Mouse (Mus musculus): ENCODE data around the gene BC037034. TPM values are rescaled to one million over a fixed set of nuclear protein-coding genes. Genes with fewer than 3 reads are reported as not detected.

The BC037034 gene
- total and polyA plus RNA-seq, 3 experiments = 24.6 to 139 (median 41.8) TPM

GRCm38 (mm10) chr5:138229511-138229910 is 34.3 kb downstream of the BC037034 start:
- no peaks in the 10 kb centered on the region for H3K9me3 ChIP-seq (replicated peaks)
- no peak overlapping the region for H3K4me3 ChIP-seq (ENCODE audit: low read depth, low read length)
- TF ChIP-seq CTCF (IDR thresholded peaks at IDR 0.05; ENCODE audit: low read depth, low read length) = no peak
- no peak for TF ChIP-seq GATA2 (IDR thresholded peaks at IDR 0.05; ENCODE audit: borderline replicate concordance, low read depth, low read length)
- TF ChIP-seq TAL1 (conservative IDR thresholded peaks at IDR 0.05; ENCODE audit: low read depth, low read length) = no peak
- TF ChIP-seq POLR2AphosphoS5 (IDR thresholded peaks at IDR 0.05; ENCODE audit: insufficient replicate concordance, low read depth, low read length) = no peak
- ATAC-seq (ENCODE audit: extremely low read depth, insufficient number of reproducible peaks, low FRiP score, poor library complexity, severe bottlenecking) = no peak
- H3K4me1 ChIP-seq (ENCODE audit: insufficient read depth, low read depth, low read length) = peaks cover 3% of the 10 kb centered on the region; the same call in 1 of the 2 replicates
- H3K36me3 ChIP-seq (replicated peaks) = no peaks in the 10 kb centered on the region
- DNase-seq (ENCODE audit: low spot score) = no peak
- H3K27me3 ChIP-seq (ENCODE audit: insufficient read depth, low read length) = peaks cover 11% of the 10 kb centered on the region

- ATAC-seq (ENCODE audit: extremely low read depth, insufficient number of reproducible peaks, low FRiP score, poor library complexity, severe bottlenecking) = no peak
- no peak for DNase-seq (ENCODE audit: low spot score)
- H3K36me3 ChIP-seq (replicated peaks) = no peaks in the 10 kb centered on the region
- peaks cover 3% of the 10 kb centered on the region; the same call in 1 of the 2 replicates for H3K4me1 ChIP-seq (ENCODE audit: insufficient read depth, low read depth, low read length)
- TF ChIP-seq GATA1 (IDR thresholded peaks at IDR 0.05; ENCODE audit: borderline replicate concordance, low read length) = no peak
- no peak for TF ChIP-seq POLR2AphosphoS5 (IDR thresholded peaks at IDR 0.05; ENCODE audit: insufficient replicate concordance, low read depth, low read length)
- TF ChIP-seq CTCF (IDR thresholded peaks at IDR 0.05; ENCODE audit: low read depth, low read length) = peak; percentile 72
- TF ChIP-seq TAL1 (conservative IDR thresholded peaks at IDR 0.05; ENCODE audit: low read depth, low read length) = no peak
- no peak for TF ChIP-seq GATA2 (IDR thresholded peaks at IDR 0.05; ENCODE audit: borderline replicate concordance, low read depth, low read length)
- H3K27me3 ChIP-seq (ENCODE audit: insufficient read depth, low read length) = peaks cover 11% of the 10 kb centered on the region
- no peak overlapping the region for H3K4me3 ChIP-seq (ENCODE audit: low read depth, low read length)
- no peaks in the 10 kb centered on the region for H3K9me3 ChIP-seq (replicated peaks)
Measured at GRCm38 (mm10) chr5:138228026-138228425, 35.8 kb downstream of the BC037034 start.

GRCm38 (mm10) chr5:138227367-138227766 is 36.5 kb downstream of the BC037034 start:
- ATAC-seq (ENCODE audit: extremely low read depth, insufficient number of reproducible peaks, low FRiP score, poor library complexity, severe bottlenecking) = no peak
- peaks cover 3% of the 10 kb centered on the region; the same call in 1 of the 2 replicates for H3K4me1 ChIP-seq (ENCODE audit: insufficient read depth, low read depth, low read length)

GRCm38 (mm10) chr5:138226491-138226890 is 37.3 kb downstream of the BC037034 start:
- ATAC-seq (ENCODE audit: extremely low read depth, insufficient number of reproducible peaks, low FRiP score, poor library complexity, severe bottlenecking) (no peak), DNase-seq (ENCODE audit: low spot score) (no peak)
- Histone ChIP-seq H3K9me3 (replicated peaks) (no peaks in the 10 kb centered on the region), H3K4me3 (ENCODE audit: low read depth, low read length) (no peak overlapping the region), H3K27me3 (ENCODE audit: insufficient read depth, low read length) (peaks cover 8% of the 10 kb centered on the region; the same call in 1 of the 2 replicates), H3K36me3 (replicated peaks) (no peaks in the 10 kb centered on the region), H3K4me1 (ENCODE audit: insufficient read depth, low read depth, low read length) (peaks cover 3% of the 10 kb centered on the region; the same call in 1 of the 2 replicates)
- TF ChIP-seq CTCF (IDR thresholded peaks at IDR 0.05; ENCODE audit: low read depth, low read length) = no peak
- TF ChIP-seq GATA2 (IDR thresholded peaks at IDR 0.05; ENCODE audit: borderline replicate concordance, low read depth, low read length) = no peak
- TF ChIP-seq GATA1 (IDR thresholded peaks at IDR 0.05; ENCODE audit: borderline replicate concordance, low read length) = no peak
- TF ChIP-seq TAL1 (conservative IDR thresholded peaks at IDR 0.05; ENCODE audit: low read depth, low read length) = no peak
- no peak for TF ChIP-seq POLR2AphosphoS5 (IDR thresholded peaks at IDR 0.05; ENCODE audit: insufficient replicate concordance, low read depth, low read length)

More at GRCm38 (mm10) chr5:138227367-138227766, 36.5 kb downstream of the BC037034 start:
- peaks cover 9% of the 10 kb centered on the region for H3K27me3 ChIP-seq (ENCODE audit: insufficient read depth, low read length)
- TF ChIP-seq GATA1 (IDR thresholded peaks at IDR 0.05; ENCODE audit: borderline replicate concordance, low read length) (no peak), TAL1 (conservative IDR thresholded peaks at IDR 0.05; ENCODE audit: low read depth, low read length) (no peak), GATA2 (IDR thresholded peaks at IDR 0.05; ENCODE audit: borderline replicate concordance, low read depth, low read length) (no peak), POLR2AphosphoS5 (IDR thresholded peaks at IDR 0.05; ENCODE audit: insufficient replicate concordance, low read depth, low read length) (no peak), CTCF (IDR thresholded peaks at IDR 0.05; ENCODE audit: low read depth, low read length) (no peak)
- H3K36me3 ChIP-seq (replicated peaks) = no peaks in the 10 kb centered on the region
- no peak overlapping the region for H3K4me3 ChIP-seq (ENCODE audit: low read depth, low read length)
- H3K9me3 ChIP-seq (replicated peaks) = no peaks in the 10 kb centered on the region
- no peak for DNase-seq (ENCODE audit: low spot score)

- ATAC-seq (ENCODE audit: extremely low read depth, insufficient number of reproducible peaks, low FRiP score, poor library complexity, severe bottlenecking) (no peak), DNase-seq (ENCODE audit: low spot score) (no peak)
- no peak for TF ChIP-seq GATA2 (IDR thresholded peaks at IDR 0.05; ENCODE audit: borderline replicate concordance, low read depth, low read length)
- TF ChIP-seq TAL1 (conservative IDR thresholded peaks at IDR 0.05; ENCODE audit: low read depth, low read length) = no peak
- no peak for TF ChIP-seq CTCF (IDR thresholded peaks at IDR 0.05; ENCODE audit: low read depth, low read length)
- TF ChIP-seq GATA1 (IDR thresholded peaks at IDR 0.05; ENCODE audit: borderline replicate concordance, low read length) = no peak
- no peak for TF ChIP-seq POLR2AphosphoS5 (IDR thresholded peaks at IDR 0.05; ENCODE audit: insufficient replicate concordance, low read depth, low read length)
- H3K4me3 ChIP-seq (ENCODE audit: low read depth, low read length) = no peak within 1 kb of the TSS
- H3K9me3 ChIP-seq (replicated peaks) = no peaks in the 10 kb centered on the region
- H3K27me3 ChIP-seq (ENCODE audit: insufficient read depth, low read length) = peaks cover 8% of the 10 kb centered on the region; the same call in 1 of the 2 replicates
- no peaks in the 10 kb centered on the region for H3K36me3 ChIP-seq (replicated peaks)
- H3K4me1 ChIP-seq (ENCODE audit: insufficient read depth, low read depth, low read length) = peaks cover 3% of the 10 kb centered on the region; the same call in 1 of the 2 replicates
Measured at GRCm38 (mm10) chr5:138225700-138226099, 38.1 kb downstream of the BC037034 start, which contains the start of gene Nxpe5. Nxpe5 (plus strand) TSS chr5:138225898.

- Histone ChIP-seq H3K4me1 (ENCODE audit: insufficient read depth, low read depth, low read length) (no peaks in the 10 kb centered on the region), H3K9me3 (replicated peaks) (no peaks in the 10 kb centered on the region), H3K4me3 (ENCODE audit: low read depth, low read length) (no peak overlapping the region), H3K36me3 (replicated peaks) (no peaks in the 10 kb centered on the region), H3K27me3 (ENCODE audit: insufficient read depth, low read length) (peaks cover under 1% of the 10 kb centered on the region; the same call in 1 of the 2 replicates)
- TF ChIP-seq POLR2AphosphoS5 (IDR thresholded peaks at IDR 0.05; ENCODE audit: insufficient replicate concordance, low read depth, low read length) (no peak), TAL1 (conservative IDR thresholded peaks at IDR 0.05; ENCODE audit: low read depth, low read length) (no peak), CTCF (IDR thresholded peaks at IDR 0.05; ENCODE audit: low read depth, low read length) (no peak), GATA2 (IDR thresholded peaks at IDR 0.05; ENCODE audit: borderline replicate concordance, low read depth, low read length) (no peak), GATA1 (IDR thresholded peaks at IDR 0.05; ENCODE audit: borderline replicate concordance, low read length) (no peak)
- DNase-seq (ENCODE audit: low spot score) (no peak), ATAC-seq (ENCODE audit: extremely low read depth, insufficient number of reproducible peaks, low FRiP score, poor library complexity, severe bottlenecking) (no peak)
Measured at GRCm38 (mm10) chr5:138223287-138223686, 40.5 kb downstream of the BC037034 start.
